Mouse (Mus musculus): ENCODE measurements around the gene Anks1b. TPM values are rescaled to one million over a fixed set of nuclear protein-coding genes. Genes with fewer than 3 reads are reported as not detected.

Anks1b gene
- polyA plus RNA-seq, 1 experiment from 2014 or later = 0.80 TPM

- no peaks in the 10 kb centered on the region for H3K9me3 ChIP-seq (ENCODE audit: control insufficient read depth, low read length)
- no peaks in the 10 kb centered on the region for H3K36me3 ChIP-seq (ENCODE audit: control insufficient read depth, insufficient read depth, low read length)
- no peak overlapping the region for H3K4me2 ChIP-seq
- 82% methylated on average over 3 of the region's 3 CpGs for WGBS
- no peak overlapping the region for H3K9ac ChIP-seq (ENCODE audit: low read depth, low read length)
- H3K4me3 ChIP-seq (ENCODE audit: low read depth, low read length) = no peak overlapping the region
- no peak overlapping the region for H3K27ac ChIP-seq (ENCODE audit: low read depth, low read length)
- DNase-seq (ENCODE audit: low spot score) (no peak), ATAC-seq (replicated peaks; ENCODE audit: low FRiP score) (no peak)
- no peaks in the 10 kb centered on the region for H3K4me1 ChIP-seq (replicated peaks; ENCODE audit: control insufficient read depth, insufficient read depth, low read length)
- no peaks in the 10 kb centered on the region for H3K27me3 ChIP-seq (replicated peaks; ENCODE audit: control insufficient read depth, insufficient read depth, low read length)
These were observed 130.8 kb downstream of the Anks1b start for GRCm38 (mm10) chr10:90003980-90004729.

- ATAC-seq (replicated peaks; ENCODE audit: low FRiP score) (no peak), DNase-seq (ENCODE audit: low spot score) (no peak)
- no peaks in the 10 kb centered on the region for H3K27me3 ChIP-seq (replicated peaks; ENCODE audit: control insufficient read depth, insufficient read depth, low read length)
- H3K4me2 ChIP-seq = no peak overlapping the region
- no peaks in the 10 kb centered on the region for H3K9me3 ChIP-seq (ENCODE audit: control insufficient read depth, low read length)
- H3K4me1 ChIP-seq (replicated peaks; ENCODE audit: control insufficient read depth, insufficient read depth, low read length) = no peaks in the 10 kb centered on the region
- H3K4me3 ChIP-seq (ENCODE audit: low read depth, low read length) = no peak overlapping the region
- no peak overlapping the region for H3K9ac ChIP-seq (ENCODE audit: low read depth, low read length)
- H3K36me3 ChIP-seq (ENCODE audit: control insufficient read depth, insufficient read depth, low read length) = no peaks in the 10 kb centered on the region
- WGBS = 90% methylated on average over 9 of the region's 9 CpGs
- H3K27ac ChIP-seq (ENCODE audit: low read depth, low read length) = no peak overlapping the region
These were observed 131.6 kb downstream of the Anks1b start for GRCm38 (mm10) chr10:90004882-90005281.

- no peak overlapping the region for H3K27ac ChIP-seq (ENCODE audit: low read depth, low read length)
- no peak for ATAC-seq (replicated peaks; ENCODE audit: low FRiP score)
- no peaks in the 10 kb centered on the region for H3K27me3 ChIP-seq (replicated peaks; ENCODE audit: control insufficient read depth, insufficient read depth, low read length)
- no peaks in the 10 kb centered on the region for H3K9me3 ChIP-seq (ENCODE audit: control insufficient read depth, low read length)
- H3K4me1 ChIP-seq (replicated peaks; ENCODE audit: control insufficient read depth, insufficient read depth, low read length) = no peaks in the 10 kb centered on the region
- no peak overlapping the region for H3K4me2 ChIP-seq
- no peak overlapping the region for H3K4me3 ChIP-seq (ENCODE audit: low read depth, low read length)
- WGBS = 85% methylated on average over 14 of the region's 14 CpGs
- H3K36me3 ChIP-seq (ENCODE audit: control insufficient read depth, insufficient read depth, low read length) = no peaks in the 10 kb centered on the region
- no peak overlapping the region for H3K9ac ChIP-seq (ENCODE audit: low read depth, low read length)
- DNase-seq (ENCODE audit: low spot score) = no peak
These were observed 159.7 kb downstream of the Anks1b start for GRCm38 (mm10) chr10:90033037-90033436.

- no peak overlapping the region for H3K4me3 ChIP-seq (ENCODE audit: low read depth, low read length)
- no peaks in the 10 kb centered on the region for H3K27me3 ChIP-seq (replicated peaks; ENCODE audit: control insufficient read depth, insufficient read depth, low read length)
- no peaks in the 10 kb centered on the region for H3K36me3 ChIP-seq (ENCODE audit: control insufficient read depth, insufficient read depth, low read length)
- H3K4me2 ChIP-seq = no peak overlapping the region
- no peaks in the 10 kb centered on the region for H3K9me3 ChIP-seq (ENCODE audit: control insufficient read depth, low read length)
- H3K9ac ChIP-seq (ENCODE audit: low read depth, low read length) = no peak overlapping the region
- whole genome bisulfite sequencing = 64% methylated on average over 5 of the region's 5 CpGs
- H3K27ac ChIP-seq (ENCODE audit: low read depth, low read length) = no peak overlapping the region
- no peak for DNase-seq (ENCODE audit: low spot score)
- no peaks in the 10 kb centered on the region for H3K4me1 ChIP-seq (replicated peaks; ENCODE audit: control insufficient read depth, insufficient read depth, low read length)
- ATAC-seq (replicated peaks; ENCODE audit: low FRiP score) = no peak
These were observed 170.0 kb downstream of the Anks1b start for GRCm38 (mm10) chr10:90043287-90043686.

GRCm38 (mm10) chr10:90043773-90044172 is 170.5 kb downstream of the Anks1b start:
- Histone ChIP-seq H3K27me3 (replicated peaks; ENCODE audit: control insufficient read depth, insufficient read depth, low read length) (no peaks in the 10 kb centered on the region), H3K27ac (ENCODE audit: low read depth, low read length) (no peak overlapping the region), H3K4me3 (ENCODE audit: low read depth, low read length) (no peak overlapping the region), H3K4me1 (replicated peaks; ENCODE audit: control insufficient read depth, insufficient read depth, low read length) (no peaks in the 10 kb centered on the region), H3K4me2 (no peak overlapping the region), H3K9ac (ENCODE audit: low read depth, low read length) (no peak overlapping the region), H3K36me3 (ENCODE audit: control insufficient read depth, insufficient read depth, low read length) (no peaks in the 10 kb centered on the region), H3K9me3 (ENCODE audit: control insufficient read depth, low read length) (no peaks in the 10 kb centered on the region)
- WGBS = 61% methylated on average over 2 of the region's 2 CpGs
- ATAC-seq (replicated peaks; ENCODE audit: low FRiP score) (no peak), DNase-seq (ENCODE audit: low spot score) (no peak)

GRCm38 (mm10) chr10:90044229-90044628 is 170.9 kb downstream of the Anks1b start:
- H3K27me3 ChIP-seq (replicated peaks; ENCODE audit: control insufficient read depth, insufficient read depth, low read length) = no peaks in the 10 kb centered on the region
- no peaks in the 10 kb centered on the region for H3K9me3 ChIP-seq (ENCODE audit: control insufficient read depth, low read length)
- no peak overlapping the region for H3K27ac ChIP-seq (ENCODE audit: low read depth, low read length)
- H3K36me3 ChIP-seq (ENCODE audit: control insufficient read depth, insufficient read depth, low read length) = no peaks in the 10 kb centered on the region
- no peaks in the 10 kb centered on the region for H3K4me1 ChIP-seq (replicated peaks; ENCODE audit: control insufficient read depth, insufficient read depth, low read length)
- DNase-seq (ENCODE audit: low spot score) = no peak
- no peak overlapping the region for H3K4me2 ChIP-seq
- H3K4me3 ChIP-seq (ENCODE audit: low read depth, low read length) = no peak overlapping the region
- WGBS = 92% methylated on average over 8 of the region's 8 CpGs
- H3K9ac ChIP-seq (ENCODE audit: low read depth, low read length) = no peak overlapping the region
- ATAC-seq (replicated peaks; ENCODE audit: low FRiP score) = no peak

GRCm38 (mm10) chr10:90068651-90069050 is 195.3 kb downstream of the Anks1b start:
- no peaks in the 10 kb centered on the region for H3K4me1 ChIP-seq (replicated peaks; ENCODE audit: control insufficient read depth, insufficient read depth, low read length)
- DNase-seq (ENCODE audit: low spot score) (no peak), ATAC-seq (replicated peaks; ENCODE audit: low FRiP score) (no peak)
- H3K36me3 ChIP-seq (ENCODE audit: control insufficient read depth, insufficient read depth, low read length) = no peaks in the 10 kb centered on the region
- WGBS = 61% methylated on average over 4 of the region's 4 CpGs
- H3K9ac ChIP-seq (ENCODE audit: low read depth, low read length) = no peak overlapping the region
- no peaks in the 10 kb centered on the region for H3K27me3 ChIP-seq (replicated peaks; ENCODE audit: control insufficient read depth, insufficient read depth, low read length)
- no peak overlapping the region for H3K4me2 ChIP-seq
- H3K4me3 ChIP-seq (ENCODE audit: low read depth, low read length) = no peak overlapping the region
- no peaks in the 10 kb centered on the region for H3K9me3 ChIP-seq (ENCODE audit: control insufficient read depth, low read length)
- no peak overlapping the region for H3K27ac ChIP-seq (ENCODE audit: low read depth, low read length)

GRCm38 (mm10) chr10:90077930-90078329 is 204.6 kb downstream of the Anks1b start:
- H3K27me3 ChIP-seq (replicated peaks; ENCODE audit: control insufficient read depth, insufficient read depth, low read length) = no peaks in the 10 kb centered on the region
- 88% methylated on average over 9 of the region's 9 CpGs for WGBS
- no peak overlapping the region for H3K9ac ChIP-seq (ENCODE audit: low read depth, low read length)

GRCm38 (mm10) chr10:90081151-90081550 is 207.8 kb downstream of the Anks1b start:
- ATAC-seq (replicated peaks; ENCODE audit: low FRiP score) (no peak), DNase-seq (ENCODE audit: low spot score) (no peak)
- Histone ChIP-seq H3K9me3 (ENCODE audit: control insufficient read depth, low read length) (no peaks in the 10 kb centered on the region), H3K4me1 (replicated peaks; ENCODE audit: control insufficient read depth, insufficient read depth, low read length) (no peaks in the 10 kb centered on the region), H3K36me3 (ENCODE audit: control insufficient read depth, insufficient read depth, low read length) (no peaks in the 10 kb centered on the region), H3K27ac (ENCODE audit: low read depth, low read length) (no peak overlapping the region), H3K27me3 (replicated peaks; ENCODE audit: control insufficient read depth, insufficient read depth, low read length) (no peaks in the 10 kb centered on the region), H3K4me3 (ENCODE audit: low read depth, low read length) (no peak overlapping the region), H3K9ac (ENCODE audit: low read depth, low read length) (no peak overlapping the region), H3K4me2 (no peak overlapping the region)
- 57% methylated on average over 3 of the region's 3 CpGs for WGBS

More at GRCm38 (mm10) chr10:90077930-90078329, 204.6 kb downstream of the Anks1b start:
- ATAC-seq (replicated peaks; ENCODE audit: low FRiP score) = no peak
- Histone ChIP-seq H3K4me3 (ENCODE audit: low read depth, low read length) (no peak overlapping the region), H3K4me1 (replicated peaks; ENCODE audit: control insufficient read depth, insufficient read depth, low read length) (no peaks in the 10 kb centered on the region), H3K4me2 (no peak overlapping the region), H3K36me3 (ENCODE audit: control insufficient read depth, insufficient read depth, low read length) (no peaks in the 10 kb centered on the region), H3K27ac (ENCODE audit: low read depth, low read length) (no peak overlapping the region), H3K9me3 (ENCODE audit: control insufficient read depth, low read length) (no peaks in the 10 kb centered on the region)
- no peak for DNase-seq (ENCODE audit: low spot score)

All from liver, embryonic 11.5 days (tissue).